Mouse (Mus musculus): ENCODE data around the gene Dapp1. TPM values are rescaled to one million over a fixed set of nuclear protein-coding genes. Genes with fewer than 3 reads are reported as not detected.

Dapp1 gene
- polyA plus RNA-seq, 1 experiment from 2014 or later: 3.7 TPM

- no peak overlapping the region for H3K27ac ChIP-seq (ENCODE audit: low read depth, low read length)
- no peaks in the 10 kb centered on the region for H3K4me1 ChIP-seq (replicated peaks; ENCODE audit: control insufficient read depth, insufficient read depth, low read length)
- ATAC-seq (ENCODE audit: low FRiP score) (no peak), DNase-seq (ENCODE audit: low spot score) (no peak)
- no peak overlapping the region for H3K9ac ChIP-seq (ENCODE audit: low read depth, low read length)
- no peak overlapping the region for H3K4me2 ChIP-seq (replicated peaks; ENCODE audit: low read depth, low read length)
- WGBS: 76% methylated on average over 7 of the region's 7 CpGs
- H3K27me3 ChIP-seq (ENCODE audit: control insufficient read depth, insufficient read depth, low read length): no peaks in the 10 kb centered on the region
- H3K36me3 ChIP-seq (ENCODE audit: control insufficient read depth, insufficient read depth, low read length): no peaks in the 10 kb centered on the region
- no peak overlapping the region for H3K4me3 ChIP-seq (ENCODE audit: low read depth, low read length)
- H3K9me3 ChIP-seq (ENCODE audit: control insufficient read depth, low read length): no peaks in the 10 kb centered on the region
Observed at GRCm38 (mm10) chr3:137932748-137933147, 48.6 kb downstream of the Dapp1 start.

- H3K9me3 ChIP-seq (ENCODE audit: control insufficient read depth, low read length): no peaks in the 10 kb centered on the region
- H3K27ac ChIP-seq (ENCODE audit: low read depth, low read length): no peak overlapping the region
- H3K4me2 ChIP-seq (replicated peaks; ENCODE audit: low read depth, low read length): no peak overlapping the region
- no peak for DNase-seq (ENCODE audit: low spot score)
- H3K36me3 ChIP-seq (ENCODE audit: control insufficient read depth, insufficient read depth, low read length): 0 out of 2 replicates have a peak, but pooled peaks cover 4% of the 10 kb centered on the region
- no peak for ATAC-seq (ENCODE audit: low FRiP score)
- H3K4me1 ChIP-seq (replicated peaks; ENCODE audit: control insufficient read depth, insufficient read depth, low read length): no peaks in the 10 kb centered on the region
- H3K4me3 ChIP-seq (ENCODE audit: low read depth, low read length): no peak overlapping the region
- H3K27me3 ChIP-seq (ENCODE audit: control insufficient read depth, insufficient read depth, low read length): no peaks in the 10 kb centered on the region
- WGBS: 92% methylated on average over 3 of the region's 3 CpGs
- H3K9ac ChIP-seq (ENCODE audit: low read depth, low read length): no peak overlapping the region
Observed at GRCm38 (mm10) chr3:137929940-137930339, 51.4 kb downstream of the Dapp1 start.

- no peak overlapping the region for H3K4me3 ChIP-seq (ENCODE audit: low read depth, low read length)
- no peak overlapping the region for H3K9ac ChIP-seq (ENCODE audit: low read depth, low read length)
- no peak for DNase-seq (ENCODE audit: low spot score)
- H3K27me3 ChIP-seq (ENCODE audit: control insufficient read depth, insufficient read depth, low read length): no peaks in the 10 kb centered on the region
- no peak overlapping the region for H3K27ac ChIP-seq (ENCODE audit: low read depth, low read length)
- H3K36me3 ChIP-seq (ENCODE audit: control insufficient read depth, insufficient read depth, low read length): 0 out of 2 replicates have a peak, but pooled peaks cover 4% of the 10 kb centered on the region
- no peak overlapping the region for H3K4me2 ChIP-seq (replicated peaks; ENCODE audit: low read depth, low read length)
- H3K9me3 ChIP-seq (ENCODE audit: control insufficient read depth, low read length): no peaks in the 10 kb centered on the region
- no peaks in the 10 kb centered on the region for H3K4me1 ChIP-seq (replicated peaks; ENCODE audit: control insufficient read depth, insufficient read depth, low read length)
- 95% methylated on average over 4 of the region's 4 CpGs for WGBS
- no peak for ATAC-seq (ENCODE audit: low FRiP score)
Observed at GRCm38 (mm10) chr3:137927010-137927409, 54.3 kb downstream of the Dapp1 start.

- no peak for ATAC-seq (ENCODE audit: low FRiP score)
- WGBS: 94% methylated on average over 4 of the region's 4 CpGs
- Histone ChIP-seq H3K27ac (ENCODE audit: low read depth, low read length) (no peak overlapping the region), H3K9me3 (ENCODE audit: control insufficient read depth, low read length) (no peaks in the 10 kb centered on the region), H3K27me3 (ENCODE audit: control insufficient read depth, insufficient read depth, low read length) (no peaks in the 10 kb centered on the region), H3K9ac (ENCODE audit: low read depth, low read length) (no peak overlapping the region), H3K36me3 (ENCODE audit: control insufficient read depth, insufficient read depth, low read length) (no peaks in the 10 kb centered on the region), H3K4me1 (replicated peaks; ENCODE audit: control insufficient read depth, insufficient read depth, low read length) (no peaks in the 10 kb centered on the region; the same call in 1 of the 2 replicates), H3K4me3 (ENCODE audit: low read depth, low read length) (no peak overlapping the region), H3K4me2 (replicated peaks; ENCODE audit: low read depth, low read length) (no peak overlapping the region)
- DNase-seq (ENCODE audit: low spot score): no peak
Observed at GRCm38 (mm10) chr3:137920594-137920993, 60.8 kb downstream of the Dapp1 start.

GRCm38 (mm10) chr3:137919398-137919797 lies 61.9 kb downstream of the Dapp1 start:
- 90% methylated on average over 7 of the region's 7 CpGs for WGBS
- no peak overlapping the region; the same call in 1 of the 2 replicates for H3K9ac ChIP-seq (ENCODE audit: low read depth, low read length)
- peak overlapping the region; percentile 88; the same call in 1 of the 2 replicates for H3K4me3 ChIP-seq (ENCODE audit: low read depth, low read length)
- H3K27ac ChIP-seq (ENCODE audit: low read depth, low read length): no peak overlapping the region
- H3K4me1 ChIP-seq (replicated peaks; ENCODE audit: control insufficient read depth, insufficient read depth, low read length): no peaks in the 10 kb centered on the region; the same call in 1 of the 2 replicates
- no peaks in the 10 kb centered on the region for H3K9me3 ChIP-seq (ENCODE audit: control insufficient read depth, low read length)
- DNase-seq (ENCODE audit: low spot score): no peak
- no peaks in the 10 kb centered on the region for H3K27me3 ChIP-seq (ENCODE audit: control insufficient read depth, insufficient read depth, low read length)
- no peak for ATAC-seq (ENCODE audit: low FRiP score)
- H3K4me2 ChIP-seq (replicated peaks; ENCODE audit: low read depth, low read length): peak overlapping the region; percentile 46; the same call in 1 of the 2 replicates
- no peaks in the 10 kb centered on the region for H3K36me3 ChIP-seq (ENCODE audit: control insufficient read depth, insufficient read depth, low read length)

- 16% methylated on average over 6 of the region's 6 CpGs for WGBS
- H3K4me2 ChIP-seq (replicated peaks; ENCODE audit: low read depth, low read length): peak overlapping the region; percentile 46
- DNase-seq (ENCODE audit: low spot score): peak; percentile 4
- H3K4me1 ChIP-seq (replicated peaks; ENCODE audit: control insufficient read depth, insufficient read depth, low read length): no peaks in the 10 kb centered on the region; the same call in 1 of the 2 replicates
- no peaks in the 10 kb centered on the region for H3K36me3 ChIP-seq (ENCODE audit: control insufficient read depth, insufficient read depth, low read length)
- no peaks in the 10 kb centered on the region for H3K9me3 ChIP-seq (ENCODE audit: control insufficient read depth, low read length)
- peak; percentile 29 for ATAC-seq (ENCODE audit: low FRiP score)
- H3K9ac ChIP-seq (ENCODE audit: low read depth, low read length): peak overlapping the region; percentile 81
- peak overlapping the region; percentile 88 for H3K4me3 ChIP-seq (ENCODE audit: low read depth, low read length)
- peak overlapping the region; percentile 67; the same call in 1 of the 2 replicates for H3K27ac ChIP-seq (ENCODE audit: low read depth, low read length)
- H3K27me3 ChIP-seq (ENCODE audit: control insufficient read depth, insufficient read depth, low read length): no peaks in the 10 kb centered on the region
Observed at GRCm38 (mm10) chr3:137918932-137919311, 62.4 kb downstream of the Dapp1 start.

- ATAC-seq (ENCODE audit: low FRiP score): peak; percentile 91
- H3K27ac ChIP-seq (ENCODE audit: low read depth, low read length): peak within 1 kb of the TSS; percentile 67
- under 1% methylated on average over 46 of the region's 47 CpGs for WGBS
- H3K4me3 ChIP-seq (ENCODE audit: low read depth, low read length): peak within 1 kb of the TSS; percentile 88
- no peaks in the 10 kb centered on the region for H3K27me3 ChIP-seq (ENCODE audit: control insufficient read depth, insufficient read depth, low read length)
- no peaks in the 10 kb centered on the region for H3K9me3 ChIP-seq (ENCODE audit: control insufficient read depth, low read length)
- no peaks in the 10 kb centered on the region; the same call in 1 of the 2 replicates for H3K4me1 ChIP-seq (replicated peaks; ENCODE audit: control insufficient read depth, insufficient read depth, low read length)
- H3K4me2 ChIP-seq (replicated peaks; ENCODE audit: low read depth, low read length): peak within 1 kb of the TSS; percentile 46
- no peaks in the 10 kb centered on the region for H3K36me3 ChIP-seq (ENCODE audit: control insufficient read depth, insufficient read depth, low read length)
- peak; percentile 87 for DNase-seq (ENCODE audit: low spot score)
- H3K9ac ChIP-seq (ENCODE audit: low read depth, low read length): peak within 1 kb of the TSS; percentile 81
Observed at GRCm38 (mm10) chr3:137918172-137918931, 63.0 kb downstream of the Dapp1 start, which contains the start of gene Lamtor3. Gene Lamtor3 (plus strand): TSS chr3:137918506.

GRCm38 (mm10) chr3:137917694-137918171 lies 63.6 kb downstream of the Dapp1 start:
- DNase-seq (ENCODE audit: low spot score) (no peak), ATAC-seq (ENCODE audit: low FRiP score) (peak; percentile 63)
- Histone ChIP-seq H3K4me3 (ENCODE audit: low read depth, low read length) (peak overlapping the region; percentile 88), H3K4me2 (replicated peaks; ENCODE audit: low read depth, low read length) (peak overlapping the region; percentile 46), H3K9me3 (ENCODE audit: control insufficient read depth, low read length) (no peaks in the 10 kb centered on the region), H3K27me3 (ENCODE audit: control insufficient read depth, insufficient read depth, low read length) (no peaks in the 10 kb centered on the region), H3K27ac (ENCODE audit: low read depth, low read length) (peak overlapping the region; percentile 67), H3K9ac (ENCODE audit: low read depth, low read length) (peak overlapping the region; percentile 40), H3K36me3 (ENCODE audit: control insufficient read depth, insufficient read depth, low read length) (no peaks in the 10 kb centered on the region), H3K4me1 (replicated peaks; ENCODE audit: control insufficient read depth, insufficient read depth, low read length) (no peaks in the 10 kb centered on the region; the same call in 1 of the 2 replicates)
- WGBS: 22% methylated on average over 12 of the region's 12 CpGs
